Mouse (Mus musculus) ES-Bruce4 (cell line): ENCODE data around the gene Psmf1.

Source experiments
- CTCF ChIP-seq: IDR thresholded peaks from one replicate; pipeline ENCODE4 v1.8.1; 2011; ENCODE audit warnings: low read depth, low read length
- EP300 ChIP-seq: IDR thresholded peaks from 2 replicates; pipeline ENCODE4 v1.6.1; 2011; ENCODE audit warnings: low read depth, low read length; ENCODE audit not compliant: insufficient read depth
- POLR2A ChIP-seq: IDR thresholded peaks from one replicate; pipeline ENCODE4 v1.8.1; 2011; ENCODE audit warnings: low read length; ENCODE audit not compliant: insufficient read depth

GRCm38 (mm10) chr2:151670026-151670967 lies 73.7 kb downstream of the Psmf1 start:
- TF ChIP-seq EP300 (no peak), CTCF (no peak), POLR2A (no peak)
